Mouse (Mus musculus) thymus, adult 2 months (tissue): Measurements from ENCODE around the gene Ppp4r1. TPM values are rescaled to one million over a fixed set of nuclear protein-coding genes. Genes with fewer than 3 reads are reported as not detected.

Experiments
- DNase-seq: peaks from one replicate; pipeline ENCODE4 v3.0.0; 2021
- H3K27ac ChIP-seq: fragments of 200-500 bp; 2 replicates; pipeline ENCODE4 v1.5.1; 2012; ENCODE audit warnings: low read length, control low read depth; ENCODE audit not compliant: control insufficient read depth, insufficient read depth
- H3K27me3 ChIP-seq: fragments of 200-500 bp; 2 replicates; pipeline ENCODE4 v1.6.1; 2012; ENCODE audit warnings: mild to moderate bottlenecking, low read length, moderate library complexity, mixed read lengths; ENCODE audit not compliant: control insufficient read depth, insufficient read depth
- H3K36me3 ChIP-seq: fragments of 200-500 bp; 2 replicates; pipeline ENCODE4 v1.6.1; 2012; ENCODE audit warnings: mild to moderate bottlenecking, low read length, moderate library complexity; ENCODE audit not compliant: control insufficient read depth, insufficient read depth
- H3K4me1 ChIP-seq: fragments of 200-500 bp; replicated peaks from 2 replicates; pipeline ENCODE4 v1.6.1; 2012; ENCODE audit warnings: low read length; ENCODE audit not compliant: control insufficient read depth, insufficient read depth
- H3K4me3 ChIP-seq: fragments of 200-500 bp; 2 replicates; pipeline ENCODE4 v1.5.1; 2012; ENCODE audit warnings: mild to moderate bottlenecking, low read length, control low read depth, moderate library complexity; ENCODE audit not compliant: control insufficient read depth, insufficient read depth
- CTCF ChIP-seq: fragments of 200-500 bp; IDR thresholded peaks from 2 replicates; pipeline ENCODE4 v1.5.1; 2012; ENCODE audit warnings: mild to moderate bottlenecking, control low read depth, low read length, moderate library complexity, borderline replicate concordance; ENCODE audit not compliant: control insufficient read depth, poor library complexity, insufficient read depth; ENCODE audit errors: extremely low read depth
- POLR2A ChIP-seq: fragments of 200-500 bp; IDR thresholded peaks from 2 replicates; pipeline ENCODE4 v1.6.1; 2012; ENCODE audit warnings: mild to moderate bottlenecking, low read length, control low read depth, moderate library complexity; ENCODE audit not compliant: control insufficient read depth, poor library complexity, insufficient read depth; ENCODE audit errors: extremely low read depth
- WGBS: fragments of 180-500 bp; shearing (Covaris S2); methylation state at CpG from one replicate; pipeline ENCODE4 v1.1.7; 2018; 5-methylcytosine and 5-hydroxymethylcytosine counted together
- polyA plus RNA-seq: library from polyadenylated mRNA; depleted of rRNA; stranded (reverse); fragments of >200 nt; gene quantifications from 2 replicates; pipeline ENCODE4 v1.2.3, GENCODE M21; 2012

Gene Ppp4r1
- polyA plus RNA-seq, 1 experiment, result 40.1 TPM

DNA sequence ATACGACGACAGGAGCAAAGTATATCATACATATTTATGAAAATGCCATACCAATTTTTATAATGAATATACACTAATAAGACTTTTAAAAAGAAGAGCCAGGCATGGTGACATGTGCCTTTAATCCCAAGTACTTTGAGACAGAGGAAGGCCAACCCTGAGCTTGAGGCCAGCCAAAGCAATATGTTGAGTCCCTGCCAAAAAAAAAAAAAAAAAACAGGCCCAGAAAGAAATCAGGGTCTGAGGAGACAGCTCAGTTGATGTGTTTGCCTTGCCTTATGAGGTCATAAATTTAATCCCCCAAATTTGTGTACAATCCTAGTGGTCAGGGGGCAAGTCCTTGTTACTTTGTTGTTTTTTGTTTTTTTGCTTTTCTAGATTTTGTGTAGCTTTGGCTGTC, 1.4 kb upstream of the Ppp4r1 start:
- TF ChIP-seq POLR2A, result no peak
- no peak for TF ChIP-seq CTCF
- no peaks in the 10 kb centered on the region for H3K27me3 ChIP-seq
- H3K4me3 ChIP-seq, result no peak overlapping the region
- no peaks in the 10 kb centered on the region for H3K36me3 ChIP-seq
- 95% methylated on average over 2 of the region's 2 CpGs for WGBS
- DNase-seq, result no peak
- H3K27ac ChIP-seq, result no peak overlapping the region
- peaks cover 2% of the 10 kb centered on the region for H3K4me1 ChIP-seq

- H3K27ac ChIP-seq, result peak overlapping the region; percentile 50
- no peaks in the 10 kb centered on the region for H3K27me3 ChIP-seq
- DNase-seq, result peak; percentile 74
- 8% methylated on average over 134 of the region's 135 CpGs for WGBS
- H3K4me1 ChIP-seq, result peaks cover 2% of the 10 kb centered on the region
- TF ChIP-seq POLR2A (no peak; the same call in 1 of the 2 replicates), CTCF (no peak)
- H3K36me3 ChIP-seq, result no peaks in the 10 kb centered on the region
- peak overlapping the region; percentile 96 for H3K4me3 ChIP-seq
These were observed 1.1 kb downstream of the Ppp4r1 start for GRCm38 (mm10) chr17:65783182-65784161.

- no peaks in the 10 kb centered on the region for H3K27me3 ChIP-seq
- H3K27ac ChIP-seq, result no peak overlapping the region
- peaks cover 2% of the 10 kb centered on the region for H3K4me1 ChIP-seq
- H3K36me3 ChIP-seq, result no peaks in the 10 kb centered on the region
- H3K4me3 ChIP-seq, result no peak overlapping the region
- TF ChIP-seq CTCF (no peak), POLR2A (no peak)
- 86% methylated on average over 8 of the region's 8 CpGs for WGBS
- DNase-seq, result no peak
These were observed 2.3 kb downstream of the Ppp4r1 start for GRCm38 (mm10) chr17:65784610-65785140.

GRCm38 (mm10) chr17:65785707-65786106, 3.3 kb downstream of the Ppp4r1 start:
- DNase-seq, result no peak
- H3K27me3 ChIP-seq, result no peaks in the 10 kb centered on the region
- H3K4me1 ChIP-seq, result peaks cover 2% of the 10 kb centered on the region
- no peak overlapping the region for H3K4me3 ChIP-seq
- no peak overlapping the region for H3K27ac ChIP-seq
- TF ChIP-seq CTCF (no peak), POLR2A (no peak)
- no peaks in the 10 kb centered on the region for H3K36me3 ChIP-seq

GRCm38 (mm10) chr17:65786225-65786624, 3.9 kb downstream of the Ppp4r1 start:
- Histone ChIP-seq H3K36me3 (no peaks in the 10 kb centered on the region), H3K27me3 (no peaks in the 10 kb centered on the region), H3K4me3 (no peak overlapping the region), H3K27ac (no peak overlapping the region), H3K4me1 (peaks cover 2% of the 10 kb centered on the region)
- 62% methylated on average over 7 of the region's 7 CpGs for WGBS
- TF ChIP-seq CTCF (no peak), POLR2A (no peak)
- no peak for DNase-seq

- H3K27ac ChIP-seq, result no peak overlapping the region
- DNase-seq, result no peak
- 97% methylated on average over 4 of the region's 4 CpGs for WGBS
- TF ChIP-seq POLR2A, result no peak
- TF ChIP-seq CTCF, result no peak
- H3K4me3 ChIP-seq, result no peak overlapping the region
- no peaks in the 10 kb centered on the region for H3K36me3 ChIP-seq
- no peaks in the 10 kb centered on the region for H3K27me3 ChIP-seq
- H3K4me1 ChIP-seq, result peaks cover 2% of the 10 kb centered on the region
These were observed 4.9 kb downstream of the Ppp4r1 start for GRCm38 (mm10) chr17:65787261-65787660.
